Mouse (Mus musculus) embryonic fibroblast, embryonic 13.5 days (primary cell): ENCODE data around the gene Gm5475.

Experiments
- CTCF ChIP-seq: IDR thresholded peaks from 2 replicates; pipeline ENCODE4 v1.5.1; 2011; ENCODE audit warnings: mild to moderate bottlenecking, control low read depth, low read length, moderate library complexity, borderline replicate concordance; ENCODE audit not compliant: insufficient read depth
- POLR2A ChIP-seq: IDR thresholded peaks from 2 replicates; pipeline ENCODE4 v1.6.1; 2011; ENCODE audit warnings: low read depth, mild to moderate bottlenecking, control low read depth, low read length, moderate library complexity

DNA sequence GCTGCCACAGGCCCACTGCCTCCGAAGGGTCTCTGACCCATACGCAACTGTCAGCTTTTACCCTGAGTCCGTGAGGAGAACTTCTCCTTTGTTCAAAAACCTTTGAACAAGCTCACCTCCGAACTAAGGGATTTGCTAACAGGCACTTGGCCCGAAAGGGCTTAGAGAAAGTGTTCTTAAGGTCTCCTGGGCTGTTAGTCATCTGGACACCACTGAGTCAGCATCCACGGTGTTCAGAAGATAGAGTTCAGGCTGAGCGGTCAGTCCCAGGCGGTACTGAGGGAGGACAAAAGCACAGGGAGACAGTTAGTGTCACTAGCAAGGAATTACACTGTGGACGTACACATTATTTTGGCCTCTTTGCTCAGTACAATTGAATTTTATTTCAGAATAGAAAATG lies 33.1 kb upstream of the Gm5475 start:
- no peak for TF ChIP-seq CTCF
- no peak for TF ChIP-seq POLR2A
